Mouse (Mus musculus) neural tube, embryonic 13.5 days (tissue): ENCODE measurements around the gene Tmem120b. TPM values are rescaled to one million over a fixed set of nuclear protein-coding genes. Genes with fewer than 3 reads are reported as not detected.

Experiments
- ATAC-seq: fragments of 200-750 bp; cut with Nextera tagmentation; 2 replicates; pipeline ENCODE4 v1.8.0; 2017; ENCODE audit warnings: low read depth, mild to moderate bottlenecking, moderate TSS enrichment, moderate library complexity
- H3K27ac ChIP-seq: fragments of 300-500 bp; sonication (generic); replicated peaks from 2 replicates; pipeline ENCODE4 v1.5.1; 2015; ENCODE audit warnings: moderate library complexity, mild to moderate bottlenecking, inconsistent platforms
- H3K27me3 ChIP-seq: fragments of 300-500 bp; sonication (generic); 2 replicates; pipeline ENCODE4 v1.6.1; 2015; ENCODE audit warnings: mild to moderate bottlenecking, inconsistent platforms
- H3K36me3 ChIP-seq: fragments of 300-500 bp; sonication (generic); 2 replicates; pipeline ENCODE4 v1.6.1; 2015; ENCODE audit warnings: mild to moderate bottlenecking, inconsistent platforms
- H3K4me1 ChIP-seq: fragments of 300-500 bp; sonication (generic); replicated peaks from 2 replicates; pipeline ENCODE4 v1.6.1; 2015; ENCODE audit warnings: inconsistent platforms
- H3K4me2 ChIP-seq: fragments of 300-500 bp; sonication (generic); 2 replicates; pipeline ENCODE4 v1.6.1; 2015; ENCODE audit warnings: inconsistent platforms, mild to moderate bottlenecking, moderate library complexity
- H3K4me3 ChIP-seq: fragments of 300-500 bp; sonication (generic); 2 replicates; pipeline ENCODE4 v1.5.1; 2015; ENCODE audit warnings: mild to moderate bottlenecking, inconsistent platforms
- H3K9ac ChIP-seq: fragments of 300-500 bp; sonication (generic); 2 replicates; pipeline ENCODE4 v1.6.1; 2015; ENCODE audit warnings: moderate library complexity, mild to moderate bottlenecking, inconsistent platforms
- H3K9me3 ChIP-seq: fragments of 300-500 bp; sonication (generic); 2 replicates; pipeline ENCODE4 v1.6.1; 2016; ENCODE audit warnings: inconsistent platforms
- WGBS: fragments of 180-500 bp; shearing (Covaris S2); methylation state at CpG from one replicate; pipeline ENCODE4 v1.1.7; 2015; 5-methylcytosine and 5-hydroxymethylcytosine counted together
- polyA plus RNA-seq: library from polyadenylated mRNA; unstranded; fragments of >200 nt; fragmentation: Nextera tagmentation; extraction: Ambion mirVana; gene quantifications from 2 replicates; pipeline ENCODE4 v1.2.1, GENCODE M21; 2015

Gene Tmem120b
- polyA plus RNA-seq, 1 experiment from 2014 or later = 20.5 TPM

- peak overlapping the region; percentile 100; the same call in 1 of the 2 replicates for H3K4me2 ChIP-seq
- 85% methylated on average over 11 of the region's 11 CpGs for WGBS
- no peak for ATAC-seq
- H3K36me3 ChIP-seq = peaks cover 50% of the 10 kb centered on the region
- H3K9ac ChIP-seq = 0 out of 2 replicates have a peak overlapping the region, but pooled peaks have one; percentile 47
- H3K27me3 ChIP-seq = no peaks in the 10 kb centered on the region
- H3K4me3 ChIP-seq = no peak overlapping the region
- H3K4me1 ChIP-seq = peaks cover 84% of the 10 kb centered on the region
- H3K27ac ChIP-seq = no peak overlapping the region
- no peaks in the 10 kb centered on the region for H3K9me3 ChIP-seq
Observed at GRCm38 (mm10) chr5:123146357-123146756, 78.1 kb downstream of the Tmem120b start.

- Histone ChIP-seq H3K9ac (no peak overlapping the region), H3K4me1 (peaks cover 88% of the 10 kb centered on the region), H3K27ac (no peak overlapping the region), H3K27me3 (no peaks in the 10 kb centered on the region), H3K4me2 (0 out of 2 replicates have a peak overlapping the region, but pooled peaks have one; percentile 1), H3K4me3 (no peak overlapping the region), H3K9me3 (no peaks in the 10 kb centered on the region), H3K36me3 (peaks cover 62% of the 10 kb centered on the region)
- WGBS = 85% methylated on average over 17 of the region's 17 CpGs
- ATAC-seq = no peak
Observed at GRCm38 (mm10) chr5:123147569-123147968, 79.4 kb downstream of the Tmem120b start.

GRCm38 (mm10) chr5:123148073-123148722, 80.0 kb downstream of the Tmem120b start:
- H3K4me1 ChIP-seq = peaks cover 85% of the 10 kb centered on the region
- H3K27ac ChIP-seq = no peak overlapping the region
- 83% methylated on average over 25 of the region's 25 CpGs for WGBS

GRCm38 (mm10) chr5:123149451-123150400, 81.5 kb downstream of the Tmem120b start:
- Histone ChIP-seq H3K4me1 (peaks cover 70% of the 10 kb centered on the region), H3K9ac (peak overlapping the region; percentile 65), H3K4me2 (peak overlapping the region; percentile 76), H3K9me3 (no peaks in the 10 kb centered on the region), H3K36me3 (peaks cover 83% of the 10 kb centered on the region), H3K27ac (0 out of 2 replicates have a peak overlapping the region, but pooled peaks have one; percentile 18), H3K27me3 (no peaks in the 10 kb centered on the region), H3K4me3 (peak overlapping the region; percentile 45)
- ATAC-seq = peak; percentile 80
- 12% methylated on average over 19 of the region's 19 CpGs for WGBS

More at GRCm38 (mm10) chr5:123148073-123148722, 80.0 kb downstream of the Tmem120b start:
- ATAC-seq = no peak
- no peaks in the 10 kb centered on the region for H3K9me3 ChIP-seq
- H3K36me3 ChIP-seq = peaks cover 68% of the 10 kb centered on the region
- H3K4me2 ChIP-seq = peak overlapping the region; percentile 76; the same call in 1 of the 2 replicates
- no peaks in the 10 kb centered on the region for H3K27me3 ChIP-seq
- peak overlapping the region; percentile 65; the same call in 1 of the 2 replicates for H3K9ac ChIP-seq
- H3K4me3 ChIP-seq = 0 out of 2 replicates have a peak overlapping the region, but pooled peaks have one; percentile 45

GRCm38 (mm10) chr5:123150641-123151040, 82.4 kb downstream of the Tmem120b start:
- Histone ChIP-seq H3K9ac (peak overlapping the region; percentile 65), H3K4me2 (peak overlapping the region; percentile 76), H3K36me3 (peaks cover 83% of the 10 kb centered on the region), H3K27me3 (no peaks in the 10 kb centered on the region), H3K27ac (peak overlapping the region; percentile 29; the same call in 1 of the 2 replicates), H3K9me3 (no peaks in the 10 kb centered on the region), H3K4me1 (peaks cover 61% of the 10 kb centered on the region), H3K4me3 (peak overlapping the region; percentile 45)
- WGBS = 53% methylated on average over 7 of the region's 7 CpGs
- no peak for ATAC-seq

GRCm38 (mm10) chr5:123151077-123151476, 82.9 kb downstream of the Tmem120b start:
- peak overlapping the region; percentile 76 for H3K4me2 ChIP-seq
- H3K9me3 ChIP-seq = no peaks in the 10 kb centered on the region
- peak overlapping the region; percentile 29; the same call in 1 of the 2 replicates for H3K27ac ChIP-seq
- H3K27me3 ChIP-seq = no peaks in the 10 kb centered on the region
- peaks cover 57% of the 10 kb centered on the region for H3K4me1 ChIP-seq
- ATAC-seq = no peak
- peak overlapping the region; percentile 45 for H3K4me3 ChIP-seq
- H3K36me3 ChIP-seq = peaks cover 79% of the 10 kb centered on the region
- peak overlapping the region; percentile 65 for H3K9ac ChIP-seq
- WGBS = 41% methylated on average over 7 of the region's 7 CpGs

- peak overlapping the region; percentile 76; the same call in 1 of the 2 replicates for H3K4me2 ChIP-seq
- no peak overlapping the region for H3K4me3 ChIP-seq
- no peak for ATAC-seq
- peaks cover 49% of the 10 kb centered on the region for H3K4me1 ChIP-seq
- H3K9ac ChIP-seq = no peak overlapping the region
- H3K9me3 ChIP-seq = no peaks in the 10 kb centered on the region
- peaks cover 78% of the 10 kb centered on the region for H3K36me3 ChIP-seq
- no peaks in the 10 kb centered on the region for H3K27me3 ChIP-seq
- 94% methylated on average over 19 of the region's 19 CpGs for WGBS
- no peak overlapping the region for H3K27ac ChIP-seq
Observed at GRCm38 (mm10) chr5:123151707-123152362, 83.6 kb downstream of the Tmem120b start.

- 88% methylated on average over 1 of the region's 1 CpGs for WGBS
- peaks cover 78% of the 10 kb centered on the region for H3K36me3 ChIP-seq
Observed at GRCm38 (mm10) chr5:123152901-123153300, 84.7 kb downstream of the Tmem120b start.

GRCm38 (mm10) chr5:123155425-123155824, 87.2 kb downstream of the Tmem120b start:
- no peaks in the 10 kb centered on the region for H3K9me3 ChIP-seq
- WGBS = 60% methylated on average over 7 of the region's 7 CpGs
- H3K27me3 ChIP-seq = no peaks in the 10 kb centered on the region
- no peak for ATAC-seq
- no peak overlapping the region for H3K4me3 ChIP-seq
- H3K4me2 ChIP-seq = no peak overlapping the region
- no peak overlapping the region for H3K9ac ChIP-seq
- peaks cover 88% of the 10 kb centered on the region for H3K36me3 ChIP-seq
- peaks cover 13% of the 10 kb centered on the region for H3K4me1 ChIP-seq
- H3K27ac ChIP-seq = no peak overlapping the region

More at GRCm38 (mm10) chr5:123152901-123153300, 84.7 kb downstream of the Tmem120b start:
- no peak overlapping the region for H3K27ac ChIP-seq
- no peaks in the 10 kb centered on the region for H3K9me3 ChIP-seq
- no peaks in the 10 kb centered on the region for H3K27me3 ChIP-seq
- H3K4me1 ChIP-seq = peaks cover 38% of the 10 kb centered on the region
- ATAC-seq = no peak
- no peak overlapping the region for H3K4me2 ChIP-seq
- H3K9ac ChIP-seq = no peak overlapping the region
- H3K4me3 ChIP-seq = no peak overlapping the region

- Histone ChIP-seq H3K9me3 (no peaks in the 10 kb centered on the region), H3K4me2 (no peak overlapping the region), H3K9ac (no peak overlapping the region), H3K4me1 (no peaks in the 10 kb centered on the region), H3K27ac (no peak overlapping the region), H3K27me3 (no peaks in the 10 kb centered on the region), H3K4me3 (no peak overlapping the region), H3K36me3 (peaks cover 88% of the 10 kb centered on the region)
- WGBS = 87% methylated on average over 12 of the region's 12 CpGs
- ATAC-seq = no peak
Observed at GRCm38 (mm10) chr5:123156763-123157162, 88.5 kb downstream of the Tmem120b start.

GRCm38 (mm10) chr5:123157972-123158371, 89.8 kb downstream of the Tmem120b start:
- Histone ChIP-seq H3K9ac (no peak overlapping the region), H3K4me3 (no peak overlapping the region), H3K27me3 (no peaks in the 10 kb centered on the region), H3K4me1 (no peaks in the 10 kb centered on the region), H3K9me3 (no peaks in the 10 kb centered on the region), H3K4me2 (no peak overlapping the region), H3K27ac (no peak overlapping the region), H3K36me3 (peaks cover 88% of the 10 kb centered on the region)
- no peak for ATAC-seq
- 86% methylated on average over 4 of the region's 4 CpGs for WGBS
